Mouse (Mus musculus): Measurements from ENCODE around the gene Fuom. TPM values are rescaled to one million over a fixed set of nuclear protein-coding genes. Genes with fewer than 3 reads are reported as not detected.
"Not testable (repeated sequence)": the region's sequence is repeated elsewhere in the genome, so short reads cannot be mapped to it uniquely, and the experiment has no call there.

Gene Fuom
- polyA plus RNA-seq (2014; fragmentation: Nextera tagmentation; extraction: Ambion mirVana), result 108 and 111 TPM in 2 replicates

- Histone ChIP-seq H3K4me2 (ENCODE audit: low read length) (peak within 1 kb of the TSS; percentile 85), H3K9me3 (ENCODE audit: control insufficient read depth, low read length) (no peaks in the 10 kb centered on the region), H3K9ac (ENCODE audit: low read length) (peak within 1 kb of the TSS; percentile 83), H3K4me1 (ENCODE audit: control insufficient read depth in 2 of 2, insufficient read depth in 2 of 2, low read length in 2 of 2) (peaks cover 5 to 11% of the 10 kb centered on the region in 2 experiments), H3K36me3 (ENCODE audit: control insufficient read depth, insufficient read depth, low read length) (peaks cover 42% of the 10 kb centered on the region), H3K27ac (replicated peaks in 1 of 2; ENCODE audit: control insufficient read depth in 1 of 2, insufficient read depth in 1 of 2, low read depth in 2 of 2, low read length in 2 of 2) (peak within 1 kb of the TSS; percentile 89 to 93), H3K4me3 (ENCODE audit: control insufficient read depth in 1 of 2, insufficient read depth in 1 of 2, low read depth in 1 of 2, low read length in 2 of 2) (peak within 1 kb of the TSS; percentile 56 to 70), H3K27me3 (ENCODE audit: control insufficient read depth, insufficient read depth, low read length) (no peaks in the 10 kb centered on the region)
- WGBS, result under 1% methylated on average over 30 of the region's 30 CpGs
- ATAC-seq (ENCODE audit: insufficient number of reproducible peaks, insufficient read depth, low FRiP score, low read depth), result peak; percentile 89
Observed at GRCm38 (mm10) chr7:140101993-140102860, at the start of gene Fuom. Gene Fuom (minus strand): TSS chr7:140102441.

GRCm38 (mm10) chr7:140144550-140144949 lies 42.3 kb upstream of the Fuom start:
- WGBS, result 90% methylated on average over 4 of the region's 4 CpGs
- no peak overlapping the region for H3K27ac ChIP-seq (replicated peaks in 1 of 2; ENCODE audit: control insufficient read depth in 1 of 2, insufficient read depth in 1 of 2, low read depth in 2 of 2, low read length in 2 of 2)
- no peak overlapping the region for H3K9ac ChIP-seq (ENCODE audit: low read length)
- no peaks in the 10 kb centered on the region for H3K4me1 ChIP-seq (ENCODE audit: control insufficient read depth in 2 of 2, insufficient read depth in 2 of 2, low read length in 2 of 2)
- no peaks in the 10 kb centered on the region for H3K9me3 ChIP-seq (ENCODE audit: control insufficient read depth, low read length)
- no peaks in the 10 kb centered on the region for H3K27me3 ChIP-seq (ENCODE audit: control insufficient read depth, insufficient read depth, low read length)
- no peak overlapping the region for H3K4me2 ChIP-seq (ENCODE audit: low read length)
- H3K4me3 ChIP-seq (ENCODE audit: control insufficient read depth in 1 of 2, insufficient read depth in 1 of 2, low read depth in 1 of 2, low read length in 2 of 2), result no peak overlapping the region
- no peak for ATAC-seq (ENCODE audit: insufficient number of reproducible peaks, insufficient read depth, low FRiP score, low read depth)
- H3K36me3 ChIP-seq (ENCODE audit: control insufficient read depth, insufficient read depth, low read length), result peaks cover 21% of the 10 kb centered on the region

- 9% methylated on average over 14 of the region's 14 CpGs for WGBS
- Histone ChIP-seq H3K36me3 (ENCODE audit: control insufficient read depth, insufficient read depth, low read length) (peaks cover 6% of the 10 kb centered on the region; the same call in 1 of the 2 replicates), H3K27me3 (ENCODE audit: control insufficient read depth, insufficient read depth, low read length) (no peaks in the 10 kb centered on the region), H3K9ac (ENCODE audit: low read length) (no peak overlapping the region), H3K27ac (replicated peaks in 1 of 2; ENCODE audit: control insufficient read depth in 1 of 2, insufficient read depth in 1 of 2, low read depth in 2 of 2, low read length in 2 of 2) (no peak overlapping the region), H3K9me3 (ENCODE audit: control insufficient read depth, low read length) (no peaks in the 10 kb centered on the region), H3K4me3 (ENCODE audit: control insufficient read depth in 1 of 2, insufficient read depth in 1 of 2, low read depth in 1 of 2, low read length in 2 of 2) (no peak overlapping the region), H3K4me2 (ENCODE audit: low read length) (no peak overlapping the region), H3K4me1 (ENCODE audit: control insufficient read depth in 2 of 2, insufficient read depth in 2 of 2, low read length in 2 of 2) (peaks cover 0 to 9% of the 10 kb centered on the region in 2 experiments; a peak in 1 of 4 replicates)
- ATAC-seq (ENCODE audit: insufficient number of reproducible peaks, insufficient read depth, low FRiP score, low read depth), result no peak
Observed at GRCm38 (mm10) chr7:140141350-140141749, 39.1 kb upstream of the Fuom start.

- Histone ChIP-seq H3K4me3 (ENCODE audit: control insufficient read depth in 1 of 2, insufficient read depth in 1 of 2, low read depth in 1 of 2, low read length in 2 of 2) (peak overlapping the region; percentile 80 to 86), H3K36me3 (ENCODE audit: control insufficient read depth, insufficient read depth, low read length) (no peaks in the 10 kb centered on the region), H3K27ac (replicated peaks in 1 of 2; ENCODE audit: control insufficient read depth in 1 of 2, insufficient read depth in 1 of 2, low read depth in 2 of 2, low read length in 2 of 2) (peak overlapping the region; percentile 68 to 78), H3K9me3 (ENCODE audit: control insufficient read depth, low read length) (no peaks in the 10 kb centered on the region), H3K27me3 (ENCODE audit: control insufficient read depth, insufficient read depth, low read length) (no peaks in the 10 kb centered on the region), H3K9ac (ENCODE audit: low read length) (peak overlapping the region; percentile 92), H3K4me2 (ENCODE audit: low read length) (peak overlapping the region; percentile 91), H3K4me1 (ENCODE audit: control insufficient read depth in 2 of 2, insufficient read depth in 2 of 2, low read length in 2 of 2) (peaks cover 0 to 9% of the 10 kb centered on the region in 2 experiments; a peak in 1 of 4 replicates)
- no peak for ATAC-seq (ENCODE audit: insufficient number of reproducible peaks, insufficient read depth, low FRiP score, low read depth)
- WGBS, result under 1% methylated on average over 8 of the region's 8 CpGs
Observed at GRCm38 (mm10) chr7:140138021-140138310, 35.7 kb upstream of the Fuom start.

- ATAC-seq (ENCODE audit: insufficient number of reproducible peaks, insufficient read depth, low FRiP score, low read depth), result peak; percentile 98
Observed at GRCm38 (mm10) chr7:140137135-140138020, 35.1 kb upstream of the Fuom start, which contains the start of gene Mtg1. Gene Mtg1 (plus strand): TSS chr7:140137564.

GRCm38 (mm10) chr7:140135106-140135770 lies 33.0 kb upstream of the Fuom start:
- Histone ChIP-seq H3K9me3 (ENCODE audit: control insufficient read depth, low read length) (no peaks in the 10 kb centered on the region), H3K36me3 (ENCODE audit: control insufficient read depth, insufficient read depth, low read length) (peaks cover 7% of the 10 kb centered on the region; the same call in 1 of the 2 replicates), H3K9ac (ENCODE audit: low read length) (no peak overlapping the region), H3K4me1 (ENCODE audit: control insufficient read depth in 2 of 2, insufficient read depth in 2 of 2, low read length in 2 of 2) (peaks cover 0 to 9% of the 10 kb centered on the region in 2 experiments; a peak in 1 of 4 replicates), H3K4me3 (ENCODE audit: control insufficient read depth in 1 of 2, insufficient read depth in 1 of 2, low read depth in 1 of 2, low read length in 2 of 2) (no peak overlapping the region), H3K27me3 (ENCODE audit: control insufficient read depth, insufficient read depth, low read length) (no peaks in the 10 kb centered on the region), H3K27ac (replicated peaks in 1 of 2; ENCODE audit: control insufficient read depth in 1 of 2, insufficient read depth in 1 of 2, low read depth in 2 of 2, low read length in 2 of 2) (no peak overlapping the region), H3K4me2 (ENCODE audit: low read length) (no peak overlapping the region)
- 86% methylated on average over 5 of the region's 5 CpGs for WGBS
- no peak for ATAC-seq (ENCODE audit: insufficient number of reproducible peaks, insufficient read depth, low FRiP score, low read depth)

More at GRCm38 (mm10) chr7:140137135-140138020, 35.1 kb upstream of the Fuom start, which contains the start of gene Mtg1:
- 1% methylated on average over 39 of the region's 39 CpGs for WGBS
- H3K9me3 ChIP-seq (ENCODE audit: control insufficient read depth, low read length), result no peaks in the 10 kb centered on the region
- no peaks in the 10 kb centered on the region for H3K36me3 ChIP-seq (ENCODE audit: control insufficient read depth, insufficient read depth, low read length)
- no peaks in the 10 kb centered on the region for H3K27me3 ChIP-seq (ENCODE audit: control insufficient read depth, insufficient read depth, low read length)
- H3K4me1 ChIP-seq (ENCODE audit: control insufficient read depth in 2 of 2, insufficient read depth in 2 of 2, low read length in 2 of 2), result peaks cover 0 to 9% of the 10 kb centered on the region in 2 experiments; a peak in 1 of 4 replicates
- H3K9ac ChIP-seq (ENCODE audit: low read length), result peak within 1 kb of the TSS; percentile 92
- peak within 1 kb of the TSS; percentile 68 to 78 for H3K27ac ChIP-seq (replicated peaks in 1 of 2; ENCODE audit: control insufficient read depth in 1 of 2, insufficient read depth in 1 of 2, low read depth in 2 of 2, low read length in 2 of 2)
- peak within 1 kb of the TSS; percentile 80 to 86 for H3K4me3 ChIP-seq (ENCODE audit: control insufficient read depth in 1 of 2, insufficient read depth in 1 of 2, low read depth in 1 of 2, low read length in 2 of 2)
- peak within 1 kb of the TSS; percentile 91 for H3K4me2 ChIP-seq (ENCODE audit: low read length)

- not testable (repeated sequence) for H3K4me1 ChIP-seq (ENCODE audit: control insufficient read depth in 2 of 2, insufficient read depth in 2 of 2, low read length in 2 of 2); H3K4me2 ChIP-seq (ENCODE audit: low read length); ATAC-seq (ENCODE audit: insufficient number of reproducible peaks, insufficient read depth, low FRiP score, low read depth); H3K9ac ChIP-seq (ENCODE audit: low read length); H3K9me3 ChIP-seq (ENCODE audit: control insufficient read depth, low read length); H3K27ac ChIP-seq (replicated peaks in 1 of 2; ENCODE audit: control insufficient read depth in 1 of 2, insufficient read depth in 1 of 2, low read depth in 2 of 2, low read length in 2 of 2); H3K27me3 ChIP-seq (ENCODE audit: control insufficient read depth, insufficient read depth, low read length); H3K4me3 ChIP-seq (ENCODE audit: control insufficient read depth in 1 of 2, insufficient read depth in 1 of 2, low read depth in 1 of 2, low read length in 2 of 2)
- WGBS, result 83% methylated on average over 3 of the region's 7 CpGs
- H3K36me3 ChIP-seq (ENCODE audit: control insufficient read depth, insufficient read depth, low read length), result peaks cover 18% of the 10 kb centered on the region; the same call in 1 of the 2 replicates
Observed at GRCm38 (mm10) chr7:140134033-140134432, 31.8 kb upstream of the Fuom start.

Measured in heart, embryonic 14.5 days (tissue).